Mouse (Mus musculus) forebrain, embryonic 16.5 days (tissue): ENCODE results near the gene Akap10. TPM values are rescaled to one million over a fixed set of nuclear protein-coding genes. Genes with fewer than 3 reads are reported as not detected.
A peak's percentile ranks its signal among the peaks of the same experiment; 100 is the strongest.

Experiments
- ATAC-seq: fragments of 200-750 bp; cut with Nextera tagmentation; 2 replicates; pipeline ENCODE4 v1.8.0; 2017; ENCODE audit warnings: mild to moderate bottlenecking, moderate library complexity
- H3K27ac ChIP-seq: fragments of 300-500 bp; sonication (generic); 2 replicates; pipeline ENCODE4 v1.5.1; 2014; ENCODE audit warnings: low read length, control low read depth
- H3K27me3 ChIP-seq: fragments of 300-500 bp; sonication (generic); replicated peaks from 2 replicates; pipeline ENCODE4 v1.6.1; 2014; ENCODE audit warnings: low read length; ENCODE audit not compliant: control insufficient read depth, insufficient read depth
- H3K36me3 ChIP-seq: fragments of 300-500 bp; sonication (generic); 2 replicates; pipeline ENCODE4 v1.6.1; 2014; ENCODE audit not compliant: control insufficient read depth, insufficient read depth
- H3K4me1 ChIP-seq: fragments of 300-500 bp; sonication (generic); replicated peaks from 2 replicates; pipeline ENCODE4 v1.6.1; 2014; ENCODE audit warnings: low read length; ENCODE audit not compliant: control insufficient read depth, insufficient read depth
- H3K4me2 ChIP-seq: fragments of 300-500 bp; sonication (generic); 2 replicates; pipeline ENCODE4 v1.6.1; 2014; ENCODE audit warnings: mild to moderate bottlenecking, low read length, control low read depth
- H3K4me3 ChIP-seq: fragments of 300-500 bp; sonication (generic); replicated peaks from 2 replicates; pipeline ENCODE4 v1.5.1; 2014; ENCODE audit warnings: mild to moderate bottlenecking, low read length, control low read depth
- H3K9ac ChIP-seq: fragments of 300-500 bp; sonication (generic); replicated peaks from 2 replicates; pipeline ENCODE4 v1.6.1; 2014; ENCODE audit warnings: low read depth, low read length, control low read depth
- H3K9me3 ChIP-seq: fragments of 300-500 bp; sonication (generic); 2 replicates; pipeline ENCODE4 v1.6.1; 2016; ENCODE audit warnings: low read length; ENCODE audit not compliant: control insufficient read depth
- whole genome bisulfite sequencing: fragments of 180-500 bp; shearing (Covaris S2); extraction: QIAGEN DNeasy Blood & Tissue Kit; methylation state at CpG from one replicate; pipeline ENCODE4 v1.1.7; 2014; 5-methylcytosine and 5-hydroxymethylcytosine counted together
- polyA plus RNA-seq: library from polyadenylated mRNA; unstranded; fragments of >200 nt; fragmentation: Nextera tagmentation; extraction: Ambion mirVana; gene quantifications from 2 replicates; pipeline ENCODE4 v1.2.1, GENCODE M21; 2015

Gene Akap10
- polyA plus RNA-seq, 1 experiment from 2014 or later, result 15.0 TPM

DNA sequence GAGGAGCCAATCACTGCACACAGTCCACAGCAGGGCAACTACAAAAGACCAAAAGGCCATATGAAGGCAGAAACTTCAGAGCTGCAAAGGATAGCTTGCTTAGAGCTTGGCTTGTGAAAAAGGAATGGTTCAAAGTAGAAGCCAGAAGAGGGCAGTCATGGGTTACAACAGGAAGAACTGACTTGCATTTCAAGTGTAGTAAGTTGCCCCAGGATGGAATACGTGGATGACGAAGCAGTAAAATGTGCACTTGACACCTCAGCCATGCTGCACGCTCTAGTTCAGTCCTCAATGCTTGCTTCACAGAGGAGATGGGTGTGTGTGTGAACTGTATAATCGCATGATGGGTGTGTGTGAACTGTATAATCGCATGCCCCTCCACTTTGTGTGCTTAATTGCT lies 47.9 kb downstream of the Akap10 start:
- no peak for ATAC-seq
- H3K36me3 ChIP-seq, result peaks cover 9% of the 10 kb centered on the region
- 82% methylated on average over 5 of the region's 5 CpGs for WGBS
- no peak overlapping the region for H3K4me2 ChIP-seq
- H3K4me3 ChIP-seq, result no peak overlapping the region
- H3K9me3 ChIP-seq, result no peaks in the 10 kb centered on the region
- no peak overlapping the region for H3K27ac ChIP-seq
- H3K27me3 ChIP-seq, result no peaks in the 10 kb centered on the region
- no peaks in the 10 kb centered on the region for H3K4me1 ChIP-seq
- no peak overlapping the region for H3K9ac ChIP-seq

DNA sequence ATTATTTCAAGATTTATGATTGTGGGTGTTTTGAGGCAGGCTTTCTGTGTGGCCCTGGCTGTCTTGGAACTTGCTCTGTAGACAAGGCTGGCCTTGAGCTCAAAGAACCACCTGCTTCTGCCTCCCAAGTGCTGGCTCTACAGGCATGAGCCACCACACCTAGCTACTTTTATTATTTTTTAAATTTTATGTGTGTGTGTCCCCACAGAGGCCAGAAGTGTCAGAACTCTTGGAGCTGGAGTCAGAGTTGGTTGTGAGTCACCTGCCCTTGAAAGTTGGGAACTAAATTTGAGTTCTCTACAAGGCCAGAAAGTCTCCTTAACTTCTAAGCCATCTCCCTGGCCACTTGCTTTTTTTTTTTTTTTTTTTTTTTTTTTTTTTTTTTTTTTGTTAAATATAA lies 50.1 kb downstream of the Akap10 start:
- no peaks in the 10 kb centered on the region for H3K4me1 ChIP-seq
- H3K9ac ChIP-seq, result no peak overlapping the region
- peaks cover 12% of the 10 kb centered on the region for H3K36me3 ChIP-seq
- H3K27ac ChIP-seq, result no peak overlapping the region
- ATAC-seq, result no peak
- H3K9me3 ChIP-seq, result no peaks in the 10 kb centered on the region
- no peak overlapping the region for H3K4me2 ChIP-seq
- no peaks in the 10 kb centered on the region for H3K27me3 ChIP-seq
- H3K4me3 ChIP-seq, result no peak overlapping the region

DNA sequence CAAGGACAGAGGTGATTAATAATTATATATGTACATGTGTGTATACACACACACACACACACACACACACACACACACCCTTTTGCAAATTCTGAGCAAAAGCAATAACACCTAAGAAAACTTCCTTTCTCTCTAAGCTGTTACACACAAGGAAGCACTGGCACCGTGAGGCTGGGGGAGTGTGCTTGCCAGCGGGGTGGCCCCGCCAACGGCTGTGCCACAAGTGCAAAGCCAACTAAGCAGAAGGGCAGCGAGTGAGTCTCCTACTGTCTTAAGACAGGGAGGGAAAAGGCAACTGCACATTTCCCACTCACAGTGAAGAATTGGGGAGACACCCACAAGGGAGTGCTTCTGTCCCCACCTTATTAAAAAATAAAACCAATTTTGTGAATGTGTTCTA lies 58.2 kb downstream of the Akap10 start:
- WGBS, result 87% methylated on average over 5 of the region's 5 CpGs
- no peaks in the 10 kb centered on the region for H3K4me1 ChIP-seq
- H3K4me3 ChIP-seq, result no peak overlapping the region
- H3K9ac ChIP-seq, result no peak overlapping the region
- no peak for ATAC-seq
- H3K36me3 ChIP-seq, result peaks cover 25% of the 10 kb centered on the region
- no peak overlapping the region for H3K4me2 ChIP-seq
- H3K27me3 ChIP-seq, result no peaks in the 10 kb centered on the region
- no peak overlapping the region for H3K27ac ChIP-seq
- no peaks in the 10 kb centered on the region for H3K9me3 ChIP-seq

DNA sequence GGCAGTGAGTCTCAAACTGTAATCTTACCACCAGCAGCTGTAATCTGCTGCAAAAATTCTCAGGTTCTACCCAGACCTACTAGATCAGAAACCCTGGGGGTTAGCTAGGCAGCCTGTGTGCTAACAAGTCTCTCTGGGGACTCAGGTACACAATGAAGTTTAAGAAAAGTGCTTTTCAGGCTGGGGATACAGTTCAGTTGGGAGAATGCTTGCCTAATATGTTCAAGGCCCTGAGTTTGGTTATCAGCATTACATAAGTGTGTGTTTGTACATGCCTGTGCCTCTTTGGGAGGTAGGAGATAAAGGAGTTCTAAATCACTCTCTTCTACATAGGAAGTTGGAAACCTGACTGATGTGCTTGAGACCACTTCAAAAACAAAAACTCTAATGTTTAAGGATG lies 63.2 kb downstream of the Akap10 start:
- no peak for ATAC-seq

DNA sequence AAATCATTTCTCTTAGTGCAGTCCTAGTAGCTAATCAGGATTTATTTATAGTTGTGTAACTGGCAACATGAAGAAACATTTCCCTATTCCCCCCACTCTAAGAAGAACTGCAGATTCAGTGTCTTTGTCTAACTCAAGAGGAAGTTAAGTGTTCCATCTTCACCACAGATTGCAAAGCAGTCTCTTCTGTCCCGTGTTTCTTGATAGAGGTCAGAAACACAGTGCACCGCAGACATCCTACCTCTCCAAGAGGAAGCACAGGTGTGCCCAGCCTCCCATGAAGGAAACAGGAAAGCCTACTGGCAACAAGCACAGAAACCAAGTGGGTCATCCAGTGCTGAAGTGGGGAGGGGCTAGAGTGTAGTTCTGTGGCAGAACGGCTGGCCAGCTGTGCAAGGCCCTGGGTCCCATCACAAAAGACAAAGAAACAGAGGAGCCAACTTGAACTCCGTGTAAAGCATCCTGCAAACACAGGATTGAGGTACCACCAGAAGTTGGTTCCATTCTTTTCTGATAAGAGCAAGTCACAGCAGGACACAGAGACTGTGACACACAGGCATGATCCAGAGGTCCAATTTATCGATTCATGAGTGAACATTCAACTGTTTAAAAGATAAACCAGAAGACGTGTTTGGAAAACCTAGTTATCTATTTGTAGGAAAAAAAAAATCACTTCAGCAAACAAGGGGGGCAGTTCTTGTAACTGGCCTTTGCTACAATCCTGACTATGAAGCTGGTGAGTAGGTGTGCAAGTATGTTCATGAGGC lies 68.1 kb downstream of the Akap10 start:
- Histone ChIP-seq H3K4me2 (no peak overlapping the region), H3K9me3 (no peaks in the 10 kb centered on the region), H3K4me3 (no peak overlapping the region), H3K4me1 (no peaks in the 10 kb centered on the region), H3K27me3 (no peaks in the 10 kb centered on the region), H3K27ac (no peak overlapping the region), H3K9ac (no peak overlapping the region), H3K36me3 (no peaks in the 10 kb centered on the region)
- ATAC-seq, result no peak
- 78% methylated on average over 6 of the region's 6 CpGs for WGBS

More for the DNA sequence above, 63.2 kb downstream of the Akap10 start:
- Histone ChIP-seq H3K27ac (no peak overlapping the region), H3K4me1 (no peaks in the 10 kb centered on the region), H3K4me2 (no peak overlapping the region), H3K9me3 (no peaks in the 10 kb centered on the region), H3K27me3 (no peaks in the 10 kb centered on the region), H3K9ac (no peak overlapping the region), H3K36me3 (0 out of 2 replicates have a peak, but pooled peaks cover 4% of the 10 kb centered on the region), H3K4me3 (no peak overlapping the region)

DNA sequence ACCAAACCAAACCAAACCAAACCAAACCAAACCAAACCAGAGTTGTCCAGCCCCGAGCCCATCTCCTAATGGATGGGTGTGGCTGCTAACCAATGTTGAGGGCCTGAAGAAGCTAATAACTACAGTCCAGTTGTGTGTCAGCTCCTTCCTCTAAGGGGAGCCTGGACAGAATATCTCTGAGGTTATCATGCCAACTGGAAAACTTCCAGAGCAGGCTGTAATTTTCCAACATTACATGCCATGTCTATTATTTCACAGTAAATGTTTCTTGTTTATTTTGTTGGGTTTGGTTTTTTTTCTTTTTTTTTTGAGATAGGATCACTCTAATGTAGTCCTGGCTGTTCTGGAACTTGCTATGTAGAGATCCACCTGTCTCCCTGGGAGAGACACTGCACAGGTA lies 70.7 kb downstream of the Akap10 start:
- no peak overlapping the region for H3K9ac ChIP-seq
- no peaks in the 10 kb centered on the region for H3K27me3 ChIP-seq
- no peaks in the 10 kb centered on the region for H3K36me3 ChIP-seq
- peaks cover 4% of the 10 kb centered on the region; the same call in 1 of the 2 replicates for H3K4me1 ChIP-seq
- no peak overlapping the region for H3K27ac ChIP-seq
- WGBS, result 82% methylated on average over 1 of the region's 1 CpGs
- H3K4me3 ChIP-seq, result no peak overlapping the region
- H3K4me2 ChIP-seq, result no peak overlapping the region
- no peaks in the 10 kb centered on the region for H3K9me3 ChIP-seq
- ATAC-seq, result no peak

DNA sequence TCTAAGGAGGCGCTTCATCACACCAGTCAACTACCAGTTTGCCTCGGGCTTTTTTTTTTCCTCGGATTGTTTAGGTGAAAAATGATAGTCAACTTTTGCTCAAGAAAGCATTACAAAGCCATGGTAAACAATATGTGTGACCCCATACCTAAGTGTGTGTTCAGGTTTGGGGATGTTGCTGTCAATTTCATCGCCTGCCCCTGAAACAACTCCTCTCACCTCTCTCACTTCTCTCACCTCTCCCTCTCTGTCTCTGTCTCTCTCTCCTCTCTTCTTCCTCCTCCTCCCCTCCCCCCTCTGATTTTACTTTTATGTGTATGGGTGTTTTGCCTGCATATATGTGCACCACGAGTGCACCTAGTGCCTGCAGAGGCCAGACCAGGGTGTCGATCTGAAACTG lies 74.5 kb downstream of the Akap10 start:
- 43% methylated on average over 6 of the region's 6 CpGs for WGBS
- H3K27ac ChIP-seq, result peak overlapping the region; percentile 98
- no peak for ATAC-seq
- H3K36me3 ChIP-seq, result no peaks in the 10 kb centered on the region
- no peaks in the 10 kb centered on the region for H3K9me3 ChIP-seq
- H3K4me3 ChIP-seq, result peak overlapping the region; percentile 98
- peak overlapping the region; percentile 68 for H3K4me2 ChIP-seq
- H3K9ac ChIP-seq, result peak overlapping the region; percentile 100
- no peaks in the 10 kb centered on the region for H3K27me3 ChIP-seq
- H3K4me1 ChIP-seq, result peaks cover 17% of the 10 kb centered on the region

DNA sequence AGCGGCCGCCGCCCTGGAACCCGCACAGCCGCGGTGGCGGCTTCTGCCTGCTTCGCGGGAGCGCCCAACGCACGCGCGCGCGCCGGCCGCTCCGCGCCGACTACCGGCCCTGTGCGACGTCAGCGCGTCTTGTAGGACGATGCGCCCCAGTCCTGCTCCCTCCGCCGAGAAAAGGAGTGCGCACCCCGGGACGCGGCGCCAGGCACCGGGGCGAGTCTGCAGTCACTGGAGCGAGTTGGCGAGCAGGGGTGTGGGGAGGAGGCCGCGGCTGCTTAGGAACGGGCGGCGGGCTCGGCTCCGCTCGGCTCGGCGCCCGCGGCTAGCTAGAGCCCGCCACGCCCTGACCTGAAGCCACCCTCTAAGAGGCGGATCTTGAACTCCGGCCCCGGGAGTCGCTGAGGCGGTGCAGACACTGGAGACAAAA lies 75.1 kb downstream of the Akap10 start, which contains the start of gene Ulk2:
Gene Ulk2 (minus strand): TSS at position 86 of the 424 bp plus-strand sequence.
- Histone ChIP-seq H3K27ac (peak within 1 kb of the TSS; percentile 98), H3K9ac (peak within 1 kb of the TSS; percentile 100), H3K36me3 (no peaks in the 10 kb centered on the region), H3K4me3 (peak within 1 kb of the TSS; percentile 98), H3K4me1 (peaks cover 21% of the 10 kb centered on the region), H3K27me3 (no peaks in the 10 kb centered on the region), H3K9me3 (no peaks in the 10 kb centered on the region), H3K4me2 (peak within 1 kb of the TSS; percentile 83)
- ATAC-seq, result peak; percentile 94
- 0% methylated on average over 54 of the region's 58 CpGs for WGBS

DNA sequence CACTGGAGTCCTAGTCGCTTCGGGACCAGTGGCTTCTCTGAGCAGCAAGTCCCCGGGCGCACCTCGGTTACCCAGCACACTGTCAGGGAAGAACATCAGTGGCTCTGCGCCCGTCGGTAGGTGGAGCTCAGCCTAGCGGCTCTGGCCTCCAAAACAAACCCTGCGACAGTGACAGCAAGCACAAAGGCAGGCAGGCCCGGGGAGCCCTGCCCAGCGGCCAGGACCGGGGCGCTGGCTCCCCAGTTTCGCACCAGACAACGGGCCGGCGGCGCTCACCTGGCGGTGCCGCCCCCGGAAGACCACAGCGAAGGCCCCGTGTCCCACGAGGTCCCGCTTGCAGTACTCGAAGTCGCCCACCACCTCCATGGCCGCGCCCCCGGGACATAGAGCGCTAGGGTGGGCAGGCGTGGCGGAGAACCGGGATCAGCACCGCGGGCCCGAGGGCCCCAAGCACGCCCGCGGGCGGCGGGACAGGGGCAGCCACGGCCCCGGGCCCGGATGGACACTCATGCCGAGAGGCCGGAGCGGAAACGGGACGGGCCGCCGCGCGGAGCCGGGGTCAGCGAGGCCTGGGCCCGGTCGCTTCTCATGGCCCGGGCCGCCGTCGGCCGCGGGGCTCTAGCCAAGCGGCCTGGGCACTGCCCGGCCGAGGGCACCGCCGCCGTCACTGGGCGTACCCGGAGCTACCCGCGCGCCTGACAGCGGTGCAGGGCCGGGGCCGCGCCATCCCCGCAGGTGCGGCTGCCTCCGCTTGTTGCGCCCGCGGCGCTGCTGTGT lies 75.7 kb downstream of the Akap10 start:
- peak overlapping the region; percentile 100 for H3K9ac ChIP-seq
- peak overlapping the region; percentile 98 for H3K27ac ChIP-seq
- WGBS, result 0% methylated on average over 72 of the region's 87 CpGs
- no peaks in the 10 kb centered on the region for H3K27me3 ChIP-seq
- no peaks in the 10 kb centered on the region for H3K9me3 ChIP-seq
- H3K36me3 ChIP-seq, result no peaks in the 10 kb centered on the region; the same call in 1 of the 2 replicates
- peak; percentile 93 for ATAC-seq
- peaks cover 21% of the 10 kb centered on the region for H3K4me1 ChIP-seq
- H3K4me2 ChIP-seq, result peak overlapping the region; percentile 83
- peak overlapping the region; percentile 98 for H3K4me3 ChIP-seq
